Mouse (Mus musculus): ENCODE data around the gene Shisa2.

GRCm38 (mm10) chr14:59656591-59656990 lies 31.5 kb downstream of the Shisa2 start:
- TF ChIP-seq CTCF (IDR thresholded peaks at IDR 0.05; ENCODE audit: low read depth) (no peak), EP300 (IDR thresholded peaks at IDR 0.05; ENCODE audit: low read depth) (no peak)

Data from liver, embryonic 14.5 days (tissue).